Mouse (Mus musculus) small intestine, adult 2 months (tissue): ENCODE measurements around the gene Cxcr4. TPM values are rescaled to one million over a fixed set of nuclear protein-coding genes. Genes with fewer than 3 reads are reported as not detected.

Experiments
- H3K27ac ChIP-seq: fragments of 200-500 bp; 2 replicates; pipeline ENCODE4 v1.5.1; 2012; ENCODE audit warnings: low read depth, low read length, control low read depth, inconsistent platforms; ENCODE audit not compliant: insufficient read depth
- H3K27me3 ChIP-seq: fragments of 200-500 bp; 2 replicates; pipeline ENCODE4 v1.6.1; 2012; ENCODE audit warnings: mild to moderate bottlenecking, moderate library complexity, low read length, inconsistent platforms; ENCODE audit not compliant: control insufficient read depth, insufficient read depth
- H3K36me3 ChIP-seq: fragments of 200-500 bp; 2 replicates; pipeline ENCODE4 v1.6.1; 2012; ENCODE audit warnings: mild to moderate bottlenecking, low read length, control low read depth, inconsistent platforms; ENCODE audit not compliant: control insufficient read depth, insufficient read depth
- H3K4me1 ChIP-seq: fragments of 200-500 bp; 2 replicates; pipeline ENCODE4 v1.6.1; 2012; ENCODE audit warnings: low read length, inconsistent platforms, mixed read lengths; ENCODE audit not compliant: control insufficient read depth, insufficient read depth, insufficient read length
- H3K4me3 ChIP-seq: fragments of 200-500 bp; 2 replicates; pipeline ENCODE4 v1.5.1; 2012; ENCODE audit warnings: low read depth, mild to moderate bottlenecking, control low read depth, inconsistent platforms, low read length, moderate library complexity
- CTCF ChIP-seq: fragments of 200-500 bp; IDR thresholded peaks from 2 replicates; pipeline ENCODE4 v1.5.1; 2012; ENCODE audit warnings: low read depth, mild to moderate bottlenecking, control low read depth, inconsistent platforms, low read length, moderate library complexity, mixed read lengths; ENCODE audit not compliant: insufficient replicate concordance, insufficient read length; ENCODE audit errors: extremely low read depth
- POLR2A ChIP-seq: fragments of 200-500 bp; IDR thresholded peaks from 2 replicates; pipeline ENCODE4 v1.6.1; 2012; ENCODE audit warnings: low read depth, mild to moderate bottlenecking, control low read depth, inconsistent platforms, low read length, moderate library complexity
- WGBS: fragments of 180-500 bp; shearing (Covaris S2); methylation state at CpG from one replicate; pipeline ENCODE4 v1.1.7; 2018; 5-methylcytosine and 5-hydroxymethylcytosine counted together
- polyA plus RNA-seq: library from polyadenylated mRNA; depleted of rRNA; stranded (reverse); fragments of >200 nt; gene quantifications from 2 replicates; pipeline ENCODE4 v1.2.3, GENCODE M21; 2012

Gene Cxcr4
- polyA plus RNA-seq, 1 experiment, result 15.9 TPM

DNA sequence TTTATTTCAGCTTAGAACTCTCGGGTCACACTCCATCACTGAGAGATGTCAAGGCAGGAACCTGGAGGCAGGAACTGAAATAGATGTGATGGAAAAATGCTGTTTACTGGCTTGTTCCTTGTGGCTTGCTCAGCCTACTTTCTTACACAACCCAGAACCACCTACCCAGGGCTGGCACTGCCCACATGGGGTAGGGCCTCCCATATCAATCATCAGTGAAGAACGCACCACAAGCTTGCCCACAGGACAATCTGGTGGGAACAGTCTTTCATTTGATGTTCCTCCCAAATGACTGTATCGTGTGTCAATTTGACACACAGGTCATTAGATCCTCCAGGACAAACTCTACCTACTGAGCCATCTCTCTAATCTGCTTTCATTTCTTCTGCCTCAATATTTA lies 28.2 kb downstream of the Cxcr4 start:
- H3K27ac ChIP-seq, result no peak overlapping the region
- no peaks in the 10 kb centered on the region for H3K36me3 ChIP-seq
- no peak for TF ChIP-seq POLR2A
- no peak for TF ChIP-seq CTCF
- no peaks in the 10 kb centered on the region; the same call in 1 of the 2 replicates for H3K27me3 ChIP-seq
- H3K4me1 ChIP-seq, result no peaks in the 10 kb centered on the region
- H3K4me3 ChIP-seq, result no peak overlapping the region
- 81% methylated on average over 3 of the region's 3 CpGs for WGBS

- TF ChIP-seq POLR2A, result no peak
- no peak for TF ChIP-seq CTCF
- Histone ChIP-seq H3K4me1 (no peaks in the 10 kb centered on the region), H3K27ac (no peak overlapping the region), H3K4me3 (no peak overlapping the region), H3K27me3 (no peaks in the 10 kb centered on the region), H3K36me3 (no peaks in the 10 kb centered on the region)
- 66% methylated on average over 9 of the region's 9 CpGs for WGBS
Observed at GRCm38 (mm10) chr1:128561325-128561874, 30.7 kb downstream of the Cxcr4 start.

DNA sequence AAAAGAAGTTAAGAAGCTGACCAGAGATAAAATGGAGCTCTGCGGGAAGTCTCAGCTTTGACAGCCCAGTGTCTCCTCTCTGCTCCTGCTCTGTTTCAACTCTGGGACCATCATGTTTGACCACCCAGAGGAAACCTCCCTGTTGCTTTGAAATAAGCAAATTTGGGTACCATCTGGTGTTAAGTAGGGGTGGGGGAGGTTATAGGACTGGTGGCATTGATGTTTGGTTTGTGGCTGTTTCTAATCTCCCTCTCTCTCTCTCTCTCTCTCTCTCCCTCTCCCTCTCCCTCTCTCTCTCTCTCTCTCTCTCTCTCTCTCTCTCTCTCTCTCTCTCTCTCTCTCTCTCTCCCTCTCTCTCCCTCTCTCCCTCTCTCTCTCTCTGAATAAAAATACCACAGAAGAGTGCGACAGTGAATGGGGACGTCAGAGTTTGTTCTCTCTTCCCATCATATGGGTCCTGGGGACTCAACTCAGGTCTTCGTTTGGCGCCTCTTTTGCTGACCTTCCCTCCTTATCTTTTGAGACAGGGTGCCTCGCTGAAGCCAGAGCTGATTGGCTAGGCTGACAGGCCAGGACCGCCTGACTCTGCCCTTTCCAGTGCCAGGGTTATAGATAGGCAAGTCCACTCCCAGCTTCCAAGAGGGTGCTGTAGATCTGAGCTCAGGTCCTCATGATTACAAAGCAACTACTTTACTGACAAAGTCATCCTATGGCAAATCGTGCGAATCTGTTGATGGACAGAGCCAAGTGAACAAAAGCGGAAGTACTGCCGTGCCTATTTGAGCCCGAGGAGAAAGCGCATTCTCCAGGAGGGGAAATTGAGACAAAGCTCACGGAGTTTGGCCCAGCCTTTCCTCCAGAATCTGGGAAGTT lies 31.4 kb downstream of the Cxcr4 start:
- no peak for TF ChIP-seq POLR2A
- TF ChIP-seq CTCF, result no peak
- no peak overlapping the region for H3K4me3 ChIP-seq
- 52% methylated on average over 14 of the region's 14 CpGs for WGBS
- no peaks in the 10 kb centered on the region for H3K27me3 ChIP-seq
- no peak overlapping the region for H3K27ac ChIP-seq
- H3K4me1 ChIP-seq, result no peaks in the 10 kb centered on the region
- H3K36me3 ChIP-seq, result no peaks in the 10 kb centered on the region

DNA sequence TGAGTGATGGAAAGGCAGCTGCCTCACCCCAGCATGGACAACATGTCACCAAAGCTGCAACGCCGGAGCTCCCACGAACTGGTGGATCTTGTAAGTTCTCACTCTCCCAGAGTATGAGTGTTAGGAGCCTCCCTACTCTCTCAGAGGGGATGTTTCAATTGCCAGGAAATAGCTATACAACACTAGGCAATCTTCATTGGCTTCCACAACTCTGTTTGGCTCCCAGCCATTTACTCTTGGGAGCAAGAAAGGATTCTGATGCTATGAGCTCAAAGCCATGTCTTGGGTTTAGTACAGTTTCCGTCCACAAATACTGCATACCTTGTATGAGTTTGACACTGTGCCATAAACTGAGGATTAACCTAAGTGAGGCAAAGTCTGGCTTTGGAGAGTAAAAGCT lies 34.1 kb downstream of the Cxcr4 start:
- Histone ChIP-seq H3K4me1 (no peaks in the 10 kb centered on the region), H3K36me3 (no peaks in the 10 kb centered on the region), H3K27ac (no peak overlapping the region), H3K27me3 (no peaks in the 10 kb centered on the region), H3K4me3 (no peak overlapping the region)
- TF ChIP-seq POLR2A (no peak), CTCF (no peak)
- 76% methylated on average over 4 of the region's 4 CpGs for WGBS

GRCm38 (mm10) chr1:128552545-128552944 lies 39.5 kb downstream of the Cxcr4 start:
- H3K27ac ChIP-seq, result no peak overlapping the region
- H3K4me1 ChIP-seq, result no peaks in the 10 kb centered on the region
- no peaks in the 10 kb centered on the region for H3K27me3 ChIP-seq
- H3K4me3 ChIP-seq, result no peak overlapping the region
- no peaks in the 10 kb centered on the region for H3K36me3 ChIP-seq
- TF ChIP-seq POLR2A (no peak), CTCF (no peak)

GRCm38 (mm10) chr1:128551743-128552397 lies 40.2 kb downstream of the Cxcr4 start:
- no peaks in the 10 kb centered on the region for H3K36me3 ChIP-seq
- no peak overlapping the region for H3K4me3 ChIP-seq
- no peaks in the 10 kb centered on the region for H3K4me1 ChIP-seq
- H3K27ac ChIP-seq, result no peak overlapping the region
- TF ChIP-seq CTCF, result no peak
- no peak for TF ChIP-seq POLR2A
- H3K27me3 ChIP-seq, result no peaks in the 10 kb centered on the region
- WGBS, result 24% methylated on average over 8 of the region's 8 CpGs

- no peak overlapping the region for H3K4me3 ChIP-seq
- WGBS, result 63% methylated on average over 5 of the region's 5 CpGs
- no peaks in the 10 kb centered on the region for H3K27me3 ChIP-seq
- no peak overlapping the region for H3K27ac ChIP-seq
- no peak for TF ChIP-seq CTCF
- TF ChIP-seq POLR2A, result no peak
- H3K36me3 ChIP-seq, result no peaks in the 10 kb centered on the region
- H3K4me1 ChIP-seq, result no peaks in the 10 kb centered on the region
Observed at GRCm38 (mm10) chr1:128549442-128549841, 42.7 kb downstream of the Cxcr4 start.
